Mouse (Mus musculus): Measurements from ENCODE around the gene Mycbp. TPM values are rescaled to one million over a fixed set of nuclear protein-coding genes. Genes with fewer than 3 reads are reported as not detected.
"Not testable (repeated sequence)": the region's sequence is repeated elsewhere in the genome, so short reads cannot be mapped to it uniquely, and the experiment has no call there.

Mycbp gene
- polyA plus RNA-seq, 1 experiment from 2014 or later: 65.2 TPM

DNA sequence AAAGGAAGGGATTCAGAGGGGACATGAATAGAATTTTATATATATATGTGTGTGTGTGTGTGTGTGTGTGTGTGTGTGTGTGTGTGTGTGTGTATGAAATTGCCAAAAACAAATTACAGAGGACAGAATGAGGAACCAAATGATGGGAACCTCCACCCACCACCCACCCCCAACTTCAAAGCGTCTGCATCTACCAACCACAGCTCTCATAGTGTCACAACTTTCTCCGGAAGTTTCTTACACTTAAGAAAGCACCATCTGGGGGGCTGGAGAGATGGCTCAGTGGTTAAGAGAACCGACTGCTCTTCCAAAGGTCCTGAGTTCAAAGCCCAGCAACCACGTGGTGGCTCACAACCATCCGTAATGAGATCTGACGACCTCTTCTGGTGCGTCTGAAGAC is 36.2 kb downstream of the Mycbp start:
- not testable (repeated sequence) for H3K4me1 ChIP-seq (replicated peaks)

DNA sequence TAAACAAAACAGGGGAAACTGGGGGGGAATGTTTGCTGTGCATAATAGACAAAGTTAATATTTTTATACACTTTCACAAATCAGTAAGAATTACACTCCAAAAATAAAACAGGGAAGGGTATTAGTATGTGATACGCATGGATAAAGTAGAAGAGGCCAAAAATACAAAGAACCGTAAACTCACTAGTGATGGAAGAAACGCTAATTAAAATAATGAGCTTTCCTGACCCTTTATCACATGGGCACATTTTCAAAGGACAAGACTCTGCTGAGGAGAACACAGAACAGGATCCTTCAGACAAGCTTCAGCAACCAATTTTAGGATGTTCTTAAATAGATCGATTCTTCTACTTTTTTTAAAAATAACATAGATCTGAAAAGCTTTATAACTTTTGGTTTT is 42.1 kb downstream of the Mycbp start:
- WGBS: 79% methylated on average over 4 of the region's 4 CpGs
- H3K9me3 ChIP-seq: no peaks in the 10 kb centered on the region
- H3K4me2 ChIP-seq: no peak overlapping the region
- no peaks in the 10 kb centered on the region for H3K36me3 ChIP-seq
- ATAC-seq (ENCODE audit: insufficient number of reproducible peaks, insufficient read depth, low FRiP score, low TSS enrichment, low read depth): no peak
- no peak overlapping the region for H3K4me3 ChIP-seq (replicated peaks)
- no peaks in the 10 kb centered on the region for H3K4me1 ChIP-seq (replicated peaks)
- no peak overlapping the region for H3K27ac ChIP-seq
- no peak overlapping the region for H3K9ac ChIP-seq (replicated peaks)
- peaks cover 5% of the 10 kb centered on the region; the same call in 1 of the 2 replicates for H3K27me3 ChIP-seq

More for the DNA sequence above, 36.2 kb downstream of the Mycbp start:
- H3K4me3 ChIP-seq (replicated peaks); H3K9ac ChIP-seq (replicated peaks); H3K27me3 ChIP-seq; ATAC-seq (ENCODE audit: insufficient number of reproducible peaks, insufficient read depth, low FRiP score, low TSS enrichment, low read depth); H3K4me2 ChIP-seq; H3K9me3 ChIP-seq; H3K27ac ChIP-seq: not testable (repeated sequence)
- H3K36me3 ChIP-seq: peaks cover 15% of the 10 kb centered on the region
- 74% methylated on average over 7 of the region's 7 CpGs for WGBS

DNA sequence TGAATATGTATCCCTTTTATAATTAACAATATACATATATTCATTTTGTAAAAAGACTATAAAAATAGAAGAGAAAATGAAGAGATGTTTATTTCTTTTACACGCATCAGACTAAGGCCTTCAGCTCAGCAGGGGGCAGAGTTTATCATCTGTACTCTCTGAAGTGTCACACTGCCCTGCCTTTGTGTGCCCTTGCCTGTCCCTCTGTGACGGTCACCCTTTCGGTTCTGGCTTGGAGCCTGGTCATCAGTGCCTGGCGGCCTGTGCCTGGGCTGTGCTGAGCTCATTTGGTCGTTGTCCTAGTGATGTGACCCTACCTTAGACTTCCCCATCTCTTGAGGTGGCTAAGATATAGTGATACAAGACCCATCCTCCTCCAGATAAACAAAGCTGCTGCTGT is 42.5 kb downstream of the Mycbp start:
- Histone ChIP-seq H3K9ac (replicated peaks) (no peak overlapping the region), H3K27me3 (peaks cover 5% of the 10 kb centered on the region; the same call in 1 of the 2 replicates), H3K4me3 (replicated peaks) (no peak overlapping the region), H3K4me1 (replicated peaks) (no peaks in the 10 kb centered on the region), H3K27ac (no peak overlapping the region), H3K36me3 (no peaks in the 10 kb centered on the region), H3K4me2 (no peak overlapping the region), H3K9me3 (no peaks in the 10 kb centered on the region)
- ATAC-seq (ENCODE audit: insufficient number of reproducible peaks, insufficient read depth, low FRiP score, low TSS enrichment, low read depth): no peak
- 54% methylated on average over 5 of the region's 5 CpGs for WGBS

DNA sequence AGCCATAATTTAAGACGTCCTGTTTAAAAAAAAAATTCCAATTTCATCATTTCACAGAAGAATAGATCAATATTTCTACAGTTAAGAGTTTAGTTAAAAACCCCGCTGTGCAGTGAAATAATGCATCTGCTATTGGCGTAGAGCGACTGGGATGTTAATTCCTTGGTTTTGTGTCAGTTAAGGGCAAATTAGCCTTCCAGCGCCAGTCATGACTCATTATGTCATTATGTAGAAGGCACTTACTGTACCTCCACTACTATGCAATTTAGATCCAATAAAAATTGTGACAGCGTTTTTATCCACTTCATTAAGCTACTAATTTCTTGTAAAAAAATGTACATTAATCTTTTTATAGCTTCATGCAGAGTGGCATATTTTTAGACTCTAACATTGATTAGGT is 44.3 kb downstream of the Mycbp start:
- Histone ChIP-seq H3K4me2 (no peak overlapping the region), H3K4me1 (replicated peaks) (no peaks in the 10 kb centered on the region), H3K9ac (replicated peaks) (no peak overlapping the region), H3K36me3 (no peaks in the 10 kb centered on the region), H3K4me3 (replicated peaks) (no peak overlapping the region), H3K9me3 (no peaks in the 10 kb centered on the region), H3K27ac (no peak overlapping the region), H3K27me3 (peaks cover 10% of the 10 kb centered on the region; the same call in 1 of the 2 replicates)
- 77% methylated on average over 6 of the region's 6 CpGs for WGBS
- no peak for ATAC-seq (ENCODE audit: insufficient number of reproducible peaks, insufficient read depth, low FRiP score, low TSS enrichment, low read depth)

DNA sequence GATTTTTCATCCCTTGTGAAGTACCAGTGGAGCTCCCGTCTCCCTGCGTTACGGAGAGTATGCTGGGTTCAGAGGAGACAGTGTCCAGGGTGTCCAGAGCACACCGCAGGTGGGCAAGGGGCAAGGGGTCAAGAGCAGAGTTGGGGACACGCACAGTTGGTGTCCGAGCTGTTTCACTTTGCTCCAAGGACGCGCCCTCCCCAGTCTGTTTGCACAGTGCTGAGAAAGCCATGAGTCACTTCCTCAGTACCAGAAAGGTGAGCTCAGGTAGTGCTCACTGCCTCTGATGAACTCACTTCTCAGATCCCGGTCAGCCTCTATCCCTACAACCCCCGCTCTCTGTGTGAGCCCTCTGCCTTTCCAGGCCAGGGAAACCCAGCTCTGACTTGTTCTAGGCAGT is 45.0 kb downstream of the Mycbp start:
- Histone ChIP-seq H3K4me3 (replicated peaks) (no peak overlapping the region), H3K27ac (no peak overlapping the region), H3K4me1 (replicated peaks) (no peaks in the 10 kb centered on the region), H3K27me3 (peaks cover 10% of the 10 kb centered on the region; the same call in 1 of the 2 replicates), H3K9me3 (no peaks in the 10 kb centered on the region), H3K4me2 (no peak overlapping the region), H3K36me3 (no peaks in the 10 kb centered on the region), H3K9ac (replicated peaks) (no peak overlapping the region)
- ATAC-seq (ENCODE audit: insufficient number of reproducible peaks, insufficient read depth, low FRiP score, low TSS enrichment, low read depth): 0 out of 2 replicates have a peak, but pooled peaks have one; percentile 31
- WGBS: 78% methylated on average over 10 of the region's 10 CpGs

DNA sequence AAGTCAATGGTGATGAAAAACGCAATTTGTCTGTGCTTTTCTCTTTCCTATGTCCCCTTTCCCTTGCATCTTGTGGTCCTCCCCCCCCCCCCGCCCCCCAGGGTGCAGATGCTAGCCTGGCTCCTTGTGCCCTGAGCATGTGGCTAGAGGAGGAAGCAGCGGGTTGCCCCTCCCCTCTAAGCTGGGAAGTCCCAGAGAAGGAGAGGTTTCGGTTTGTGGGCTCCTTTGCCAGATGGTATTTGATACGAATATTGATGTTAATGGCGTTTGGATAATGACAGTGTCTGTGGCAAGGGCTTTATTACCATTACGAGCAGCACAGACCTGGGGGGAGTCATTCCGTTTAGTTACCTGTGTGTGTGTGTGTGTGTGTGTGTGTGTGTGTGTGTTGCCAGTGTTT is 47.4 kb downstream of the Mycbp start:
- ATAC-seq (ENCODE audit: insufficient number of reproducible peaks, insufficient read depth, low FRiP score, low TSS enrichment, low read depth): no peak
- no peak overlapping the region for H3K4me3 ChIP-seq (replicated peaks)
- H3K9ac ChIP-seq (replicated peaks): no peak overlapping the region
- H3K4me2 ChIP-seq: no peak overlapping the region
- H3K9me3 ChIP-seq: no peaks in the 10 kb centered on the region
- no peaks in the 10 kb centered on the region for H3K36me3 ChIP-seq
- 39% methylated on average over 7 of the region's 8 CpGs for WGBS
- peaks cover 25% of the 10 kb centered on the region for H3K27me3 ChIP-seq
- no peaks in the 10 kb centered on the region; the same call in 1 of the 2 replicates for H3K4me1 ChIP-seq (replicated peaks)
- no peak overlapping the region for H3K27ac ChIP-seq

DNA sequence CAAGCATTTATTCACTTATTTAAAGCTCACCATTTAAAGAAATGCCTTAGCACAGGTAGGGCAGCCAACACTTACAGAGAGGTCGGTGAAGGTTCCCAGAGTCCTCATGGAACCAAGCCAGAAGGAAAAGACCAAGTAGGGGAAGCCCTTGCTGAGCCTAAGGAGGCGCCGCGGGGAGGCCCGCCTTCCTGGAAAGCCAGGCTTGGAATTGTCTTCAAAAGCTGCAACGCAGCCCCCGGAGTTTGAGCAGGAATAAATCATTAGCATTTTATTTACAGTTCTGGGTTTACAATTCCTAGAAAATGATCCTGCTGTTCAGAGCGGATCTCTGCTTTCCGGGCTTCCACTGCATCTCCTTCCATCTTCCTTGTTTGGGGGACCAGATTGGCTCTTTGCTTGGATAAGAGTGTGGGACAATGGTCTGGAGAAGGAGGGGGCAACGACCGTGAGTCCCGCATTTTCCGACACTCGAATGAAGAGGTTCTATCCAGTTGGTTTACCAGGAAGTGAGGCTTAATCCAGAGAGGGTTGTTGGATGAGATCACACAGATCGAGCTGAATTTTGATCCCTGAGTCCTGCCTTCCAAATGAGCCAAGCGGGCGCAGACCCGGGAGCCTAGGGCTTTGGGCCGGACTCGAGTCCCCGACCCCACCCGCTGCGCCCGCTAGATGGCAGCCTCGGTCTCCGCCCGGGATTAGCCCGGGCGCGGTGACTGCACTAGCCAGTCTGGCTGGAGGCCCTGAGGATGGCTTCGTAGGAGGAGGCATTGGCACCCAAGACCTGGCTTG is 52.3 kb downstream of the Mycbp start:
- H3K4me2 ChIP-seq: peak overlapping the region; percentile 46
- no peaks in the 10 kb centered on the region for H3K9me3 ChIP-seq
- H3K9ac ChIP-seq (replicated peaks): no peak overlapping the region
- WGBS: 8% methylated on average over 31 of the region's 31 CpGs
- ATAC-seq (ENCODE audit: insufficient number of reproducible peaks, insufficient read depth, low FRiP score, low TSS enrichment, low read depth): peak; percentile 58
- peaks cover 12% of the 10 kb centered on the region for H3K4me1 ChIP-seq (replicated peaks)
- H3K4me3 ChIP-seq (replicated peaks): peak overlapping the region; percentile 10; the same call in 1 of the 2 replicates
- H3K36me3 ChIP-seq: no peaks in the 10 kb centered on the region
- no peak overlapping the region for H3K27ac ChIP-seq
- H3K27me3 ChIP-seq: peaks cover 40% of the 10 kb centered on the region

DNA sequence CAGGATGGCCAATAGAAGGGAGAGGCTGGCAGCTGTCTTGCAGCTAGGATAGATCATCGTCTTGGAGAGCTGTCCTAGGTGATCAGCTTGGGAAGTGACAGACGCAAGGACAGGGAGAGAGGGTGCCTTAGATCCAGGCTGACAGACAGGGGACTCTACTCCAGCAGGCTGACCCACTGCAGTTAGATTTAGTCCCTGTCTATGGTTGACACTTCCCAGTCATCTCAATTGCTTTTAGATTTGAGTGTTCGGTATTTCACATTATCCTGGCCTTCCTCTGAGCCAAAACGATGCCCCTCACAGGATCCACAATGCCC is 52.8 kb downstream of the Mycbp start:
- ATAC-seq (ENCODE audit: insufficient number of reproducible peaks, insufficient read depth, low FRiP score, low TSS enrichment, low read depth): no peak
- H3K4me2 ChIP-seq: peak overlapping the region; percentile 46
- no peak overlapping the region for H3K4me3 ChIP-seq (replicated peaks)
- no peak overlapping the region for H3K9ac ChIP-seq (replicated peaks)
- peaks cover 37% of the 10 kb centered on the region for H3K27me3 ChIP-seq
- H3K27ac ChIP-seq: no peak overlapping the region
- peaks cover 12% of the 10 kb centered on the region for H3K4me1 ChIP-seq (replicated peaks)
- WGBS: 61% methylated on average over 4 of the region's 4 CpGs
- H3K9me3 ChIP-seq: no peaks in the 10 kb centered on the region
- no peaks in the 10 kb centered on the region for H3K36me3 ChIP-seq

DNA sequence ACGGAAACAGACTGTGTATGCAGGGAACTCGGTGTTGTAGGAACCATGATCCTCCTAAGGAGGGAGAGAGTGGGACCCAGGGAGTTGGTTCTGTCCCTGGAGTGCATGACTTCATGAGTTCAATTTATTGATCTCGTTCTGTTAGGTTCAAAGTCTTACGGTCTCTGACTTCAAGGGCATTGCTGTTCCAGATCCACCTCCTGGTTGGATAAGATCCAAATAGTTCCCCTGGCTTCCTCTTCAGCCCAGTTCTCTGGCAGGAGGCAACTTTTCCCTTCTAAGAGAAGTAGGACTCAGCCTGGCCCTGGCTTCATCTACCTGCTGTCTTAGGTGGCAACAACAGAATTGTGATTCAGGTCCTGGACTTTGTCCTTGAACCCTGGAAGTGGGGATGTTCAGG is 53.3 kb downstream of the Mycbp start:
- no peak overlapping the region for H3K9ac ChIP-seq (replicated peaks)
- H3K27ac ChIP-seq: no peak overlapping the region
- no peaks in the 10 kb centered on the region for H3K9me3 ChIP-seq
- WGBS: 64% methylated on average over 4 of the region's 4 CpGs
- no peak for ATAC-seq (ENCODE audit: insufficient number of reproducible peaks, insufficient read depth, low FRiP score, low TSS enrichment, low read depth)
- H3K4me2 ChIP-seq: no peak overlapping the region
- no peaks in the 10 kb centered on the region for H3K36me3 ChIP-seq
- peaks cover 36% of the 10 kb centered on the region for H3K27me3 ChIP-seq
- peaks cover 12% of the 10 kb centered on the region for H3K4me1 ChIP-seq (replicated peaks)
- no peak overlapping the region for H3K4me3 ChIP-seq (replicated peaks)

DNA sequence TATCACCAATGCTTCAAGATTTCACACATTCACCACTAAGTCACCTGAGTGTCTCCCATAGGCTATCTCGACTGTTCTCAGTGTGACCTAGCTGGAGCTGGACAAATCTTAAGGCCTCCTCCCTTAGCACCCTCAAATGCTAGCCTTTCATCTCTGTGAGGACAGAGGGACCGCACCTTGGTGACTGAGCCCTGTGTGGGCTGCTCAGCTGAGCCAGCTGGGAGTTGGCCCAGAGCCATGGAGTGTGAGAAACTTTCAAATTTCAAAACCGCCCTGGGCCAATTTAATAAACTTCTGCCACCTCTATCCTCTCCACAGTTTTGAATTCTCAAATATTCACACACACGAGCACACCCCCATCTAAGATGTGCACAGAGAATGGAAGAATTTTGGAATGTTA is 56.3 kb downstream of the Mycbp start:
- ATAC-seq (ENCODE audit: insufficient number of reproducible peaks, insufficient read depth, low FRiP score, low TSS enrichment, low read depth): no peak
- 48% methylated on average over 4 of the region's 4 CpGs for WGBS
- peaks cover 12% of the 10 kb centered on the region for H3K4me1 ChIP-seq (replicated peaks)
- no peak overlapping the region for H3K9ac ChIP-seq (replicated peaks)
- no peak overlapping the region for H3K4me2 ChIP-seq
- H3K27ac ChIP-seq: no peak overlapping the region
- H3K27me3 ChIP-seq: peaks cover 43% of the 10 kb centered on the region
- no peak overlapping the region for H3K4me3 ChIP-seq (replicated peaks)
- no peaks in the 10 kb centered on the region for H3K36me3 ChIP-seq
- H3K9me3 ChIP-seq: no peaks in the 10 kb centered on the region

Measured in limb, embryonic 12.5 days (tissue).